Mouse (Mus musculus): ENCODE data around the gene Hs6st2. TPM values are rescaled to one million over a fixed set of nuclear protein-coding genes. Genes with fewer than 3 reads are reported as not detected.

Gene Hs6st2
- 49.3 and 50.4 TPM in 2 replicates for polyA plus RNA-seq (2015; fragmentation: Nextera tagmentation; extraction: Ambion mirVana)

DNA sequence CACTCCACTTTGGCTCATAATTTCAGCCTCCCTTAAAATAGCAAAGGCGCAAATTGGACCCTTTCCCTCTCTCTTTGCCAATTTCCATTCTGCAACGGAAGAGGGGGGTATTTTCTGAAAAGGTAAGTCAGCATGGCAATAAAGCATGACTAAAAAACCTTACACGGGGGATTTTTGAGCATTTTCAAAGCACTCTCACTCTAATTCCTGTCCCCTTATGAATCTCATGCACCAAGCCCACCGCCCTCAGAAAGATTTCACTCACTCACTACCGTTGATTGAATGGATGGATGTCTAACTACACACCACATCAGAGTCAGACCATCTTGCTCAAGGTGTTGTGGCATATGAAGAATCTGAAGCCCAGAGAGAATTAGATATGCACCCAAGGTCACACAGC lies at the start of gene Hs6st2:
Hs6st2 (minus strand) TSS at position 101 of the 400 bp plus-strand sequence.
- H3K4me2 ChIP-seq (replicated peaks) = peak within 1 kb of the TSS; percentile 83

DNA sequence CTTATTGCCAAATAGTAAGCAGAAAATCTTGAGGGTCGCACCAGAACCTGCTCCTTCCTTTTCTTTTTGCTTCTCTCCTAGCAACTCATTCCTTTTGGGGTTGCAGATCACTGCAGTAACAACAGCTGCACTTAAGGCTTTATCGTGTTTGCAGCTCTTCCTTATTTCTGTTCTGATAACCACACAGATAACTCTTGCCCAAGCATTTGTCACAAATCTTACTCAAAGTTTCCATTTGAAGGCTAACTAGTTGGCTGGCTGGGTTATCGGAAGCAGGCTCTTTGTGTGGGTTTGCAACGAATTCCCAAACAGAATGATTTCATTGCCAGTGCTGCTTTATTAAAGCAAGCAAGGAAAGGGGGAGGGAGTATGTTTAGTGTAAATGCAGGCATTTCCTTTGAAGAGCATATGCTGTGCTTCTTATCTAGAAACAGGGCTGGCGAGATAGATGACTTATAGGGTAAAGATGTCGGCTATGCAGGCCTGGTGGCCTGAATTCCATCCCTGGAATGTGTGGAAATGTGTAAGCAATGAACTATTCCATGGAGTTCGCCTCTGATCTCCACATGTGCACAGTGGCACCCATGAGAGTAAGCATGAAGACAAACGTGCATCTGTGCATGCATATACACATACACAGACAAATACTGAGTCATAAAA lies 32.6 kb upstream of the Hs6st2 start:
- no peaks in the 10 kb centered on the region for H3K4me1 ChIP-seq
- WGBS = 71% methylated on average over 8 of the region's 8 CpGs
- ATAC-seq (replicated peaks) = no peak

More for the DNA sequence above, at the start of gene Hs6st2:
- no peaks in the 10 kb centered on the region for H3K27me3 ChIP-seq
- no peaks in the 10 kb centered on the region for H3K9me3 ChIP-seq
- ATAC-seq (replicated peaks) = no peak
- 17% methylated on average over 5 of the region's 5 CpGs for WGBS
- peak within 1 kb of the TSS; percentile 51 for H3K9ac ChIP-seq (replicated peaks)
- no peaks in the 10 kb centered on the region for H3K36me3 ChIP-seq
- H3K4me3 ChIP-seq = peak within 1 kb of the TSS; percentile 55
- H3K27ac ChIP-seq (replicated peaks) = peak within 1 kb of the TSS; percentile 71
- H3K4me1 ChIP-seq = no peaks in the 10 kb centered on the region

GRCm38 (mm10) chrX:51712996-51713395 lies 31.3 kb upstream of the Hs6st2 start:
- Histone ChIP-seq H3K4me1 (no peaks in the 10 kb centered on the region), H3K9me3 (no peaks in the 10 kb centered on the region), H3K27ac (replicated peaks) (no peak overlapping the region), H3K36me3 (no peaks in the 10 kb centered on the region), H3K9ac (replicated peaks) (no peak overlapping the region), H3K4me3 (no peak overlapping the region), H3K27me3 (no peaks in the 10 kb centered on the region), H3K4me2 (replicated peaks) (no peak overlapping the region)
- 72% methylated on average over 1 of the region's 1 CpGs for WGBS
- no peak for ATAC-seq (replicated peaks)

More for the DNA sequence above, 32.6 kb upstream of the Hs6st2 start:
- Histone ChIP-seq H3K9ac (replicated peaks) (no peak overlapping the region), H3K27me3 (no peaks in the 10 kb centered on the region), H3K4me2 (replicated peaks) (no peak overlapping the region), H3K4me3 (no peak overlapping the region), H3K36me3 (no peaks in the 10 kb centered on the region), H3K9me3 (no peaks in the 10 kb centered on the region), H3K27ac (replicated peaks) (no peak overlapping the region)

DNA sequence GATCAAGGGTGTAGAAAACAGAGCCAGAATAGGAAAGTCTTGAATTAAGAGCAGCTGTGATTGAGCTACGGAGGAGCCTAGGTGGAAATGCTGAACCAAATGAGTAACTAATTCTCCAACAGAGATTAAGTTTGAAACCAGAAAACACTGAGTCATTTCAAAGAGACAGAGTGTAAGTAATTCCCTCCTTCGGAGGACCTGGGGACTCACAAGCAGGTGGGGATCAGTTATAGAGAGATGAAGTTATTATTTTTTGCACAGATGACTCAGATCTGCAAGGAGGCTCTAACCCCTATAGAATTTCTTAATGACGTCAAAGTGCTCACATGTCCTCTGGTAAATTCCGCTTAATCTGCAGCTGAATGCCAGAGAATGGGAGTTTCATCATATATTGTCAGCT lies 21.2 kb upstream of the Hs6st2 start:
- H3K4me3 ChIP-seq = no peak overlapping the region
- no peak for ATAC-seq (replicated peaks)

DNA sequence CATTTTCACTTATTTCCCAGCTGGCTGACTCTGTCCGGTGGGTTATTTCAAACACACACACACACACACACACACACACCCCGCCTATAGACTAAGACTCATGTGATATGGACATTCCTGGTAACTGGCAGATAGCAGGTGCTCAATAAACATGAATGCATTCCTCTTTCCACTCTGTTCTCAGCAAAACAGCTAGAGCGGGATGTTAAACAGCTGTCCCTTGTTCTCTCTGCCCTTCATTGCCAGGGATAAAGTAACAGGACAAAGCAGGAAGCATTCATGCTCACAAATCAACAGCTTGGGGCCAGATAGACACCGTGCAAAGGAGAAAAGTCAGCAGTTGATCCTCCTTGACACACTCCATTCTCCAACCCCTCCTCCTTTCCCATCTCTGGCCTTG lies 17.4 kb upstream of the Hs6st2 start:
- H3K9ac ChIP-seq (replicated peaks) = no peak overlapping the region
- no peaks in the 10 kb centered on the region for H3K9me3 ChIP-seq
- H3K36me3 ChIP-seq = no peaks in the 10 kb centered on the region
- WGBS = 60% methylated on average over 4 of the region's 4 CpGs
- no peaks in the 10 kb centered on the region for H3K27me3 ChIP-seq
- no peaks in the 10 kb centered on the region for H3K4me1 ChIP-seq
- no peak overlapping the region for H3K27ac ChIP-seq (replicated peaks)
- no peak overlapping the region for H3K4me2 ChIP-seq (replicated peaks)
- ATAC-seq (replicated peaks) = no peak
- H3K4me3 ChIP-seq = no peak overlapping the region

More for the DNA sequence above, 21.2 kb upstream of the Hs6st2 start:
- no peak overlapping the region for H3K27ac ChIP-seq (replicated peaks)
- 55% methylated on average over 4 of the region's 4 CpGs for WGBS
- H3K27me3 ChIP-seq = no peaks in the 10 kb centered on the region
- no peaks in the 10 kb centered on the region for H3K36me3 ChIP-seq
- H3K4me1 ChIP-seq = no peaks in the 10 kb centered on the region
- no peaks in the 10 kb centered on the region for H3K9me3 ChIP-seq
- H3K4me2 ChIP-seq (replicated peaks) = no peak overlapping the region
- no peak overlapping the region for H3K9ac ChIP-seq (replicated peaks)

GRCm38 (mm10) chrX:51686048-51686949 lies 4.6 kb upstream of the Hs6st2 start:
- no peaks in the 10 kb centered on the region for H3K27me3 ChIP-seq
- ATAC-seq (replicated peaks) = no peak
- no peaks in the 10 kb centered on the region for H3K9me3 ChIP-seq
- no peak overlapping the region for H3K4me3 ChIP-seq
- no peak overlapping the region for H3K9ac ChIP-seq (replicated peaks)
- 83% methylated on average over 6 of the region's 6 CpGs for WGBS
- no peaks in the 10 kb centered on the region for H3K4me1 ChIP-seq
- no peaks in the 10 kb centered on the region for H3K36me3 ChIP-seq
- no peak overlapping the region for H3K4me2 ChIP-seq (replicated peaks)
- H3K27ac ChIP-seq (replicated peaks) = no peak overlapping the region

GRCm38 (mm10) chrX:51684336-51685056 lies 2.8 kb upstream of the Hs6st2 start:
- Histone ChIP-seq H3K9ac (replicated peaks) (no peak overlapping the region), H3K27me3 (no peaks in the 10 kb centered on the region), H3K4me2 (replicated peaks) (no peak overlapping the region), H3K4me3 (no peak overlapping the region), H3K4me1 (no peaks in the 10 kb centered on the region), H3K9me3 (no peaks in the 10 kb centered on the region), H3K36me3 (no peaks in the 10 kb centered on the region), H3K27ac (replicated peaks) (no peak overlapping the region)
- ATAC-seq (replicated peaks) = no peak
- WGBS = 28% methylated on average over 3 of the region's 3 CpGs

- peak overlapping the region; percentile 83 for H3K4me2 ChIP-seq (replicated peaks)
- H3K27ac ChIP-seq (replicated peaks) = peak overlapping the region; percentile 71
- peak overlapping the region; percentile 55 for H3K4me3 ChIP-seq
- ATAC-seq (replicated peaks) = peak; percentile 72
- H3K4me1 ChIP-seq = no peaks in the 10 kb centered on the region
- 25% methylated on average over 37 of the region's 43 CpGs for whole genome bisulfite sequencing
- no peaks in the 10 kb centered on the region for H3K27me3 ChIP-seq
- H3K36me3 ChIP-seq = no peaks in the 10 kb centered on the region
- H3K9me3 ChIP-seq = no peaks in the 10 kb centered on the region
- H3K9ac ChIP-seq (replicated peaks) = peak overlapping the region; percentile 51
Measured at GRCm38 (mm10) chrX:51681170-51681667, 437 bp downstream of the Hs6st2 start.

- Histone ChIP-seq H3K4me1 (no peaks in the 10 kb centered on the region), H3K4me2 (replicated peaks) (peak overlapping the region; percentile 83), H3K27me3 (no peaks in the 10 kb centered on the region), H3K36me3 (no peaks in the 10 kb centered on the region), H3K4me3 (peak overlapping the region; percentile 55), H3K9me3 (no peaks in the 10 kb centered on the region), H3K27ac (replicated peaks) (peak overlapping the region; percentile 71), H3K9ac (replicated peaks) (peak overlapping the region; percentile 51)
- peak; percentile 81 for ATAC-seq (replicated peaks)
- 27% methylated on average over 56 of the region's 70 CpGs for WGBS
Measured at GRCm38 (mm10) chrX:51680428-51681169, 1.1 kb downstream of the Hs6st2 start.

GRCm38 (mm10) chrX:51679601-51680427 lies 1.8 kb downstream of the Hs6st2 start:
- no peaks in the 10 kb centered on the region for H3K27me3 ChIP-seq
- peak; percentile 62 for ATAC-seq (replicated peaks)
- 22% methylated on average over 45 of the region's 46 CpGs for WGBS

More at GRCm38 (mm10) chrX:51679601-51680427, 1.8 kb downstream of the Hs6st2 start:
- H3K9me3 ChIP-seq = no peaks in the 10 kb centered on the region
- peak overlapping the region; percentile 83 for H3K4me2 ChIP-seq (replicated peaks)
- peak overlapping the region; percentile 55 for H3K4me3 ChIP-seq
- peak overlapping the region; percentile 71; the same call in 1 of the 2 replicates for H3K27ac ChIP-seq (replicated peaks)
- H3K36me3 ChIP-seq = no peaks in the 10 kb centered on the region
- no peaks in the 10 kb centered on the region for H3K4me1 ChIP-seq
- H3K9ac ChIP-seq (replicated peaks) = peak overlapping the region; percentile 51

Measured in forebrain, embryonic 15.5 days (tissue).